Mouse (Mus musculus): ENCODE results near the gene Ppp4r3a. TPM values are rescaled to one million over a fixed set of nuclear protein-coding genes. Genes with fewer than 3 reads are reported as not detected.

Gene Ppp4r3a
- polyA plus RNA-seq, 1 experiment from 2014 or later = 76.3 TPM

DNA sequence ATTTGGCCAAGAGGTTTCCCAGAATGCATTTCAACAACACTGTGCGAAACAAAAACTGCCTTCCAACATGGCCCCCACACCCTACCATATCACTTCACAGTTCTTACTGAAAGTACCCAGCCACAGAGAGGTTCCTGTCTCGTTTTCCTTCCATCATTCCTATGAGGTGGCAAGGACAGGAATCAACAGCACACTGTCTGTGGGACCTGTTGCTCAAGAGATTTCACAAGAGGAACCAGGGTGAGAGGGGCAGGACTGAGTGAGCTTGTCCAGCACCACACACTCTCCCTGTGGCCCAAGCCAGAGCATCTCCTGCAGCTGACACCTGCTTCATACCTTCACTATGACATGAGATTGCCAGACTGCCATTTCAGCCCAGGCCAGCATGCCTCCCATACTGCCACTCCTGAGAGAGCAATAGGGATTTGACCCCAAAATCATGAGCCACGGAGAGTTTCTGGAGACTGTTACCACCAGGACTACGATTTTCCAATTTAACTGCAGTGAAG lies 93.7 kb downstream of the Ppp4r3a start:
- peaks cover 64% of the 10 kb centered on the region for H3K27me3 ChIP-seq
- ATAC-seq (ENCODE audit: insufficient number of reproducible peaks, insufficient read depth, low FRiP score, low TSS enrichment, low read depth) = 0 out of 2 replicates have a peak, but pooled peaks have one; percentile 3
- WGBS = 28% methylated on average over 4 of the region's 4 CpGs
- peak overlapping the region; percentile 24 for H3K4me2 ChIP-seq
- peak overlapping the region; percentile 23; the same call in 1 of the 2 replicates for H3K27ac ChIP-seq
- H3K4me1 ChIP-seq (replicated peaks) = peaks cover 51% of the 10 kb centered on the region
- H3K4me3 ChIP-seq (replicated peaks) = no peak overlapping the region
- H3K36me3 ChIP-seq = no peaks in the 10 kb centered on the region
- no peak overlapping the region for H3K9ac ChIP-seq (replicated peaks)
- no peaks in the 10 kb centered on the region for H3K9me3 ChIP-seq

MicroRNAs within 50 kb of the gene (microRNA counts, 519-probe panel; counts per million panel counts)
- microRNA mmu-miR-1190 = not detected

Small RNA genes within 50 kb of the gene (microRNA-seq; reads per million reads assigned to microRNA genes)
- not detected for gene Mir1190

Other genes with a start within 250 kb of the Ppp4r3a start
- 0.13 and 0.17 TPM in 2 replicates for gene Gpr68, start 175.5 kb downstream of the Ppp4r3a start, polyA plus RNA-seq (2016; fragmentation: Nextera tagmentation; extraction: Ambion mirVana)
- gene Ccdc88c, start 54.6 kb downstream of the Ppp4r3a start, polyA plus RNA-seq (2016; fragmentation: Nextera tagmentation; extraction: Ambion mirVana) = 4.2 and 4.3 TPM in 2 replicates